Mouse (Mus musculus) bone marrow, adult 2 months (tissue): ENCODE data around the gene Pde4d.

Source experiments
- CTCF ChIP-seq: fragments of 200-500 bp; IDR thresholded peaks from 2 replicates; pipeline ENCODE4 v1.5.1; 2011; ENCODE audit warnings: low read length, control low read depth; ENCODE audit not compliant: control insufficient read depth, insufficient read depth
- POLR2A ChIP-seq: fragments of 200-500 bp; IDR thresholded peaks from 2 replicates; pipeline ENCODE4 v1.6.1; 2011; ENCODE audit warnings: low read depth, mild to moderate bottlenecking, control low read depth, low read length, borderline replicate concordance; ENCODE audit not compliant: control insufficient read depth

DNA sequence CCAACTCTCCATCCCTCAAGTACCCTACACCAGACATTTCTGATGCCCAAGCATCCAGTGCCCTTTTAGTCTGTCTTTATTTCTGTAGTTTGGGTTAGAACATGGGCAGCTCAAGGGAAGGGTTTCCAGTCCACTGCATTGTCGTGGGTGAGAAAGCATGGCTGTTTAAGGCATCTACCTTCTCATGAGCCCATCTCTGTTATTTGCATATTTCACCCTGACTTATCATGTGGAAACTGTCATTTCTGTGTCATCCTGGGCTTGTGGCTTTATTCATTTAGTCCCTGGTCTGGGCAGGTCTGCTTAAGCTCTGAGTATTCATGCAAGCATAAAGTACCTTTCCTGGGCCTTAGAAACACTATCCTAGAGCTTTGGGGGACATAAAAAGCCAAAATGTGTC, 1331.7 kb downstream of the Pde4d start:
- TF ChIP-seq CTCF = no peak
- TF ChIP-seq POLR2A = no peak
